Mouse (Mus musculus): ENCODE data around the gene Pigz.

Pigz gene

DNA sequence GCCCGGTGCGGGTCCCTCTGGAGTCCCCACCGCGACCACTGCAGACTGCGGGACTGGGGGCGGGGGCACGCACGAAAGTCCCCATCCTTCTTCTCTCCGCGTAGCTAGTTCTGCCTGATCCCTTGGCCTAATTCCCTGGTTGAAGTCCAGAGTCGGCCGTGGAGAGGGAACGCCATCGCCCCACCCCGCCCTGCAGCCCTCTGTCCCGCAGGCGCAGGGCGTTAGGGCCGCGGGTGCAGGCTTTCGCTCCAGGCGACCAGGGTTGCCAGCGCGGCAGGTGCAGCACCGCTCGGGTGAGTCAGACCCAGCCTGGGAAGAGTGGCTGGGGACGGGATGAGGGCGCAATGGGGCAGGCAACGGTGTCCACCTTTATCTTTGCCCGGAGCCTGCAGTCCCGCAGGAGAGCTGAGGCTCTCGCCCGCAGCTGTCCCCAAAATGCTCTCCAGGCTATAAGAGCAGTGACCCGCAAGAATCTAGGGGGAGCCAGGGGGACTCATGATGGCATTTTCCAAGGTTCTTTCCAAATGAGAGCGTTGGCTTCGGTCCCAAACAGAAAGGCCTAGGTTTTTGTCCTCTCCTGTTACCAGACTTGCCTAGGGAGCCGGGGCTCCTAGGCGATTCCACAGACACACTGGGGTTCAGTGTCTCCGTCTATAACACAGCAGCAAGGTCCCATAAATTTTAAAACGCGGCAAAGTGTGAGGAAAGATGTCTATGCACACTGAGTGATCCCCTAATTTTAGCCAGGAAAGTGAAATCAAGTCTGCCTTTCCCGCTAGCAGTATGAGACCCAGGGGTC is at the start of gene Pigz:
Gene Pigz (plus strand): TSS at position 101 of the 799 bp plus-strand sequence.
- peak; percentile 34 for DNase-seq

GRCm38 (mm10) chr16:31883902-31884301 is 49.7 kb upstream of the Pigz start:
- peak; percentile 47 for DNase-seq

GRCm38 (mm10) chr16:31890907-31891306 is 42.7 kb upstream of the Pigz start:
- no peak for DNase-seq

DNA sequence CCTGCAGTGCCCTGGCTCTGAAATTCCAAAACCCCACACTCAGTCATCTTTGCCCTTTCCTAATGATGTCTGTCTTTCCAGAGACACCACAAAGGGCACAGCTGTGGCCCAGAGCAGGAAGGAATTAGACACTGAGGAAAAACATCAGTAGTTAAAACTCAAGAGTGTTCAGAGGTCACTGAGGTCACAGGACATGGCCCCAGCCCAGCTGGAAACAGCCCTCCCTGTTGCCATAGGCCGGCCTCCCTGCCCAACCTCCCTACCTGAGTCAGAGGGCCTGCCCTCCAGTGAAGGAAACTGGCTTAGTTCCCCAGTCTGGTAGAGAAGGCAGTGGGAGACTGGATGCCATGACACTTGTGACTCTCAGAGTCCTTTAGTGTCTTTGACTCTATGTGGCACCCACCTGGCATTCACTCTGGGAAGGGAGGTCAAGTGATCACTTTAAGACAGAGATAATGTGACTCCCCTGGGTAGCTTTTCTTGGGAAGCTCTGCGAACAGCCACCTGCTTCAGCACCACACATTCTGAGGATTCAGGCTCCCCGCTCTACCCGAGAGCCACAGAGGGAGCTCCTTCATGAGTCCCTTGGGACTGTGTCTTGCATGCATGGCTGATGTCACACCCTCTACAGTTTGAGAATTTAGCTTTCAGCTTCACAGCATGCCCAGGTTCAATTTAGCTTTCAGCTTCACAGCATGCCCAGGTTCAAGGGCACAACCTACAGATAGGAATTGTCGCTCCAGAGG is 40.1 kb upstream of the Pigz start:
- DNase-seq, result peak; percentile 25

- DNase-seq, result peak; percentile 85
These were observed 36.5 kb upstream of the Pigz start for GRCm38 (mm10) chr16:31896971-31897774.

GRCm38 (mm10) chr16:31898546-31899326 is 34.9 kb upstream of the Pigz start:
- DNase-seq, result no peak

DNA sequence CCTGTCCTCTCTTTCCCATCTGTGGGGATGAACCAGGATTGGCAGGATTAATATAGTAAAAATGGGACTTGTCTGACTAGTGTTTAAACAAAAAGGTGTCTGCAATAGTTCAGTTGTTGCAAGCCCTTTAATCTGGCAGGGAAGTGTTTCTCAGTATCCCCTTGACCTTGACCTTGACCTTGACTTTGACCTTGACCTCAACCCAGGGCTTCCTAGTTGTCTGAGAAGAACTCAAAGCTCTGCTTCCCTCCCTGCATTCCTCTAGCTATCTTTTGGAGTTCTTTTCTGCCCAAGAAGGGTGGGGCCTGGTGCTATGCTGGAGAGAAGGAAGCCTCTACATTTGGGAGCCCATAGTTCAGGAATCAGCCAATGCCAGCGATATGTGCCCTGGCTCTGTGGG is 31.8 kb upstream of the Pigz start:
- no peak for DNase-seq

DNA sequence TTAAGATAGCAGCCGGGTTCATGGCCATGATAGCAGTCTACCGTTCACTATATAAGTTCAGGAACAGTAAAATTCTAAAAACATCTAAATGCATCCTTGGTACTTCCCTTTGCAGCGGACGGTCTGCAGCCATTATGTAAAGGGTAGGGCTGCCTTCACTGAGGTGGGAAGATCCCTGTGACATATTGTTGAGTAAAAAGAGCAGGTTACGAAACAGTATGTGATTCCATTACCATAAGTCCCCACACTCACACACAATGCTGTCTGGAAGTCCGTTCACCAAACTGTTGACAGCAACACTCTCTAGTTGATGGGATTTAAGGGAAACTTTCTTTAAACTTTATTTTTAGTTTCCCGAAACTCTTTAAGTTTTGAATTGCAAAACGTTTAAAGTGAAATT is 30.4 kb upstream of the Pigz start:
- DNase-seq, result no peak

- no peak for DNase-seq
These were observed 28.3 kb upstream of the Pigz start for GRCm38 (mm10) chr16:31905331-31905730.

GRCm38 (mm10) chr16:31905891-31906825 is 27.5 kb upstream of the Pigz start:
- no peak for DNase-seq

GRCm38 (mm10) chr16:31906896-31907295 is 26.8 kb upstream of the Pigz start:
- DNase-seq, result peak; percentile 59

DNA sequence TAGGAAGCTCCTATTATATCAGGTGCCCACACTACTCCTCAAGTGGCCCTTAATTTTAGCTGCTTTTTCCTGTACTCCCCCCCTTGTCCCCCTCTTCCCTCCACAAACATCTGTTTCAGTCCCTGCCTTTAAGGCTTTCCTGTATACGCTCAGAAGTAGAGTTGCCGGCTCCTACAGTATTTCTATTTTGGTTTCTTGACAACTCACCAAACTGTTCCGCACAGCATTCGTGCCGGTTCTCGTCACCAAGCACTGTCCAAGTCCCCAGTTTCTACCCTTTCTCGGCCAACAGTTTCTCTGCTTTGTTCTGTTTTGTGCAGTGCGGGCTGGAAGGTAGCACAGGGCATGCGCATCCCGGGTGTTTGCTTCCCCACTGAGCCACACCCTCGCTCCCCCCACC is 24.7 kb upstream of the Pigz start:
- DNase-seq, result no peak

- DNase-seq, result no peak
These were observed 23.3 kb upstream of the Pigz start for GRCm38 (mm10) chr16:31910281-31910847.

- DNase-seq, result no peak
These were observed 15.9 kb upstream of the Pigz start for GRCm38 (mm10) chr16:31917776-31918175.

DNA sequence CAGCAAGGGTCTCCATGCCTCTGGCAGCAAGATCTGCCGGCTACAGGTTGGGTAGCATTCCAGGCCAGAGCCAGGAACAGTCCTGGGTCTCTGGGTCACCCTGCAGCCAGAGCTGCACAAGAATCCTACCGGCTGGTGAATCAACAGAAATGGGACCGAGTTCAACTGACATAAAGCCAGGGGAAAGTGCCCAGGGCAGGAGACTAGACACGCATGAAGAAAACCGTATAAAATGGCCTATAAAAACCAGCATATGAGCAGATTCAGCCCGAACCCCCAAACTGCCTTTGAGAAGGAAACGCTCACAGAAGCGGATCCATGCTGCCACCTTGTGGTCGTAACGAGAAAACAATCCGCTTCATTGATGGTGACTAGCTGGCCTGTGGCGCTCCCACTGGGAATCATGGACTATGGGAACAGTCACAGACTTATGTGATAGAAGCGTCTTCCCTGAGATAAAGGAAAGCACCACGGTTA is 15.4 kb upstream of the Pigz start:
- peak; percentile 90 for DNase-seq

DNA sequence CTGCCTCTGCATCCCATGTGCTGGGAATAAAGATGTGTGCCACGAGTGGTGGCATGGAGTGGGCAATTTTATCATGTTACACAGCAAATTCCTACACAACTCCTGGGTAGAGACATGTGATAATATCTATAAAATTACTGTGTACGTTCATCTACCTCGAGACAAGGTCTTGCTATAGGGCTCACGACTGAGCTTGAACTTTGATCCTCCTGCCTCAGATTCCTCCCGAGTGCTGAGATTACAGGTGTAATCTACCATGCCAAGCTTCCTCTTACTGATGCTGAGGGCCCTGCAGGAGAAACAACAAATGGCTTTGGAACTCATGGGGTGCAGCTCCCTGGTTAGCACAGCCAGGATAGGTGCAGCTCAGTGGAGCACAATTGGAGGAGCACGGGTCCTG is 9.3 kb upstream of the Pigz start:
- DNase-seq, result no peak

GRCm38 (mm10) chr16:31926091-31926490 is 7.6 kb upstream of the Pigz start:
- no peak for DNase-seq

- no peak for DNase-seq
These were observed 7.0 kb upstream of the Pigz start for GRCm38 (mm10) chr16:31926547-31927182.

DNA sequence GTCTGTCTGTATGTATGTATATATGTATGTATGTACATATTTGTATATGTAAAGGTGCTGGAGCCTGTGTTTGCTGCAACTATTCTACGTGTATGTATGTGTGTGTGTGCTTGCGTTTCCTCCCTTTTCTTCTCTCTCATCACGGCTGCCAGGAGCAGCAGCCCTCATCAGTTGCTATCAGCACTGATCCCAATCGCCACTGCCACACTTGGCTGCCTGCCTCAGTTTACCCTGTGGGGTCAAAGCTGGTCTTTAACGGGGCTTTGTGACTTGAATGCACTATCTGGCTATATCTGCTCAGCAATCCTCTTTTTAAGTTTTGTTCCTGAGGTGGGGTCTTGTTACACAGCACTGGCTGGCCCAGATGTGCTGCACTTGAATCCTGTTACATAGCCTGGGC is 6.2 kb upstream of the Pigz start:
- no peak for DNase-seq

- no peak for DNase-seq
These were observed 2.3 kb upstream of the Pigz start for GRCm38 (mm10) chr16:31931330-31931729.
